Mouse (Mus musculus) heart, postnatal 4 days (tissue): Measurements from ENCODE around the gene Wdr78. TPM values are rescaled to one million over a fixed set of nuclear protein-coding genes. Genes with fewer than 3 reads are reported as not detected.

Experiments
- DNase-seq: peaks from one replicate; pipeline ENCODE4 v3.0.0; 2021
- total RNA-seq, 2 experiments: library from RNA; stranded (reverse); gene quantifications; 2 replicates each; pipeline ENCODE4 v1.2.3; 2021

Gene Wdr78
- total RNA-seq, 2 experiments from 2014 or later = 1.1 to 1.5 TPM

DNA sequence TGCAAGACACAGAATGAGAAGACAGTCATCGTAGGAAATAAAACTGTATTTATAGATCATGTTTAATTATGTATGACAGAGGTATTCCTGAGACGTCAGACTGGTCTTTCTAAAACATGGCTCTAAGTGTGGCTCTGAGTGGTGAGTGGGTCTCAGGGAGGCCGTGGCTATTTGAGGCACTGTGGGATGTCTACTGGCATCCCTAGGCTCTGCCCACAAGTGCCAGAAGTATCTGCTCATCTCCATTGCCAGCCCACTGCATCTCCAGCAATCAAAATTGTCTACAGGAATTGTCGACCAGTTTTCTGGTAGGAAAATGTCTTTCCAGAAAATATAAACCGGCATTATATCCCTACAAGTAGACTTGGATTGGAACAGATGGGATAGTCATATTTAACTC lies 57.4 kb downstream of the Wdr78 start:
- DNase-seq = no peak

DNA sequence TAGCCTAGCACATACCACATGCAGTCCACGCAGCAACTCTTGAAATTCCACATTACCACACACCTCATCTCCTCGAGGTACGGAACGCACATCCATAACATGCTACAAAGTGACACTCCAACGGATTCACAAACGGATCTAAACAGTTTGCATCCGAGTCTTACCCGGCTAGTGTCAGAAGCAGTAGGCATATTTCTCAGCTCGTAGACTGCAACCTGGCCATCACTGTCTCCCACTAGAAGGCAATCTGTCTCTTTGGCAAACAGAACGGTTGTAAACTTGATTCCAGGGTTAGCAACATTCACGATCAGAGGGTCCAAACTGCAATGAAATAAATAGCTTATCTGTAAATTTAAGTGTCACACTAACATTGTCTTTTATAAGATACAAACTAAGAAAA lies 66.3 kb downstream of the Wdr78 start:
- DNase-seq = no peak

DNA sequence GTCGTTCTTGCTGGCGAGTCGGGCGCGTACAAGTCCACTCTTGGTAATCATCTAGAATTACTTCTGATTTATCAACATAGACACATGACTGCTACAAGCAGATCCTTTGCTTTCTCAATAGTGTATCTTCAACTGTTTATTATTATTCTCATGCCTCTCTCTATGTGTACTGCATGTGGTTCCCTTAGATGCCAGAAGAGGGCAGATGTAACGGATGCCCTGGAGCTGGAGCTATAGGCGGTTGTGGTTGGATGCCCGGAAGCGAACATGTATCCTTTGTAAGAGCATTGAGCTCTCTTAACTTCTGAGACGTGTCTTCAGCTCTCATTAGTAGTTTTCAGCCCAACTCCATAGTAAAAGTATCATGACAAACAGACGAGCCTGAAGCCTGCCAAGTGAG lies 71.4 kb downstream of the Wdr78 start:
- no peak for DNase-seq

- DNase-seq = no peak
These were observed 74.5 kb downstream of the Wdr78 start for GRCm38 (mm10) chr4:103039838-103040191.

- DNase-seq = no peak
These were observed 75.1 kb downstream of the Wdr78 start for GRCm38 (mm10) chr4:103039103-103039837.

- no peak for DNase-seq
These were observed 85.9 kb downstream of the Wdr78 start for GRCm38 (mm10) chr4:103028177-103029088.

GRCm38 (mm10) chr4:103027745-103028144 lies 86.6 kb downstream of the Wdr78 start:
- no peak for DNase-seq

GRCm38 (mm10) chr4:103026621-103027020 lies 87.7 kb downstream of the Wdr78 start, which contains the start of gene Insl5:
Gene Insl5 (minus strand): TSS chr4:103026842.
- DNase-seq = no peak

GRCm38 (mm10) chr4:103013490-103013889 lies 100.9 kb downstream of the Wdr78 start:
- no peak for DNase-seq

- DNase-seq = no peak
These were observed 102.5 kb downstream of the Wdr78 start for GRCm38 (mm10) chr4:103011823-103012222.

GRCm38 (mm10) chr4:103010734-103011133 lies 103.6 kb downstream of the Wdr78 start:
- DNase-seq = no peak

DNA sequence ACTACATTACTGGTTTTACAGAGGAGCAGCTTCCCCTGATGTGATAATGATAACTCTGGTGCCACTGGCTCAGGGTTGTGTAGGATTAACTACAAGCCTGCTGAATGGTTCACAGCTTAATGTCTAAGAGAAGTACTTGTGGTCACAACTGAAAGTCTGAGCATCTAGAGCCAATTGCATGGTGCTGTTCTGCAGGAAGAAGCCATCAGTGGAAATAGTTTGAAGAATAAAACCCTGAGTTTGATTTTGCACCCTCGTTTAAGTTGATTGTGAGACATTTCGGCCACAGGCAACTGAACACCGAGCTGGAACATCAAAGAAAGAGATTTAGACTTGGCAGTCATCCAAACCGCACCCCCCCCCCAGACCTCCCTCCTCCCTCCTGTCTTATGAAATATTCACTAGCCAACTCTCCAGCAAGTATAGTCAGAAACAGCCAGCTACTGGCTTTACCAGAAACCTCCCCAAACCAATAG lies 107.4 kb downstream of the Wdr78 start:
- DNase-seq = no peak

DNA sequence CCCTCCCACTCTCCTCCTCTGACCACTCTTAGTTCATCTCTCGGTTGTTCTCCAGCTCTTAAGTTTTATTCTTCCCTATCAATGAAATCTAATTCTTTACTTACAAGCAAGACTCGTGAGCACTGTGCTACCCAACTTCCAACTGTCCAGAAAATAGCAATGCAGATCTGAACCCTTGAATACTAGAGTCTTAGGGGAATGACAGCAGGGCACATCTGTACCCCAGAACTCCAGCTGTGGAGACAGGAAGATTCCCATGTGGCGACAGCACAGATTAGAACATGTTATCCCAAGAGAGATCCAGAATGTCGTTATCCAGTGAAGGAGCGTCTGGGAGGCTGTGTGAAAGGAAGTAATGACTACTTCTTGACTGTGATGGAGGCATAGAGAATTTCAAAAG lies 108.1 kb downstream of the Wdr78 start:
- no peak for DNase-seq

DNA sequence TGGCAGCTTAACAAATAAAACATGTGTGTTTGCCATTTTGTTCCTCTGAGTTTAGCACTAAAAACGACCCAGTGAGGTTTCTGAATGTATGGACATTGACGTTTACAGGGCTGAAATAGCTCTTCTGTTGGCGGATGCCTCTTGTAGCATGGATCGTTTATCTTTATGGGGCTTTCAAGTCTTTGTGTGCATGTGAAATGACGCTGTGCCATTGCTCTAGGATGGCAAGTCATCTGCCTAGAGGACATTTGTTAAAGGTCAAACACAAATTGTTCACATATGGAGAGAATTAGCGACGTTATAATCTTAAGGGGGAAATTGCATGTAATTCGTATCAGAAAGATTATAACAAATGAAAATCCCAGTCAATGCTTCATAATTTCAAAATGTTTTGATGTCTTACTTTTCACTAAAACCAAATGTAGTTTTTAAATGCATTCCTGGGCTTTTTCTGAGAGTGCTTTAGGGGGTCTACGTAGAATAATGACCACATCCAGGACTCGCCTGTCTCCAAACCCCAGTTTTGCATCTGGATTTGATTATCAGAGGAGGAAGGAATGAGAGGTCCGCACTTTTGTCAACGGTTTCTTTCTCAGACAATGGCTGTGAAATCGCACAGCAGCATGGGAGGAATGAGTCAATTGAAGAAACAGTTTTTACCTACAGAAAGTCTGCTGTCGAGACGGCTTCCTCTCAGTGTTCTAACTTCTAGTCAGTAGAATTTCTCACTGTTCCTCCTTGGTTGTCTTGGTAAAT lies 109.0 kb downstream of the Wdr78 start:
- no peak for DNase-seq

- no peak for DNase-seq
These were observed 109.7 kb downstream of the Wdr78 start for GRCm38 (mm10) chr4:103004681-103005080.

DNA sequence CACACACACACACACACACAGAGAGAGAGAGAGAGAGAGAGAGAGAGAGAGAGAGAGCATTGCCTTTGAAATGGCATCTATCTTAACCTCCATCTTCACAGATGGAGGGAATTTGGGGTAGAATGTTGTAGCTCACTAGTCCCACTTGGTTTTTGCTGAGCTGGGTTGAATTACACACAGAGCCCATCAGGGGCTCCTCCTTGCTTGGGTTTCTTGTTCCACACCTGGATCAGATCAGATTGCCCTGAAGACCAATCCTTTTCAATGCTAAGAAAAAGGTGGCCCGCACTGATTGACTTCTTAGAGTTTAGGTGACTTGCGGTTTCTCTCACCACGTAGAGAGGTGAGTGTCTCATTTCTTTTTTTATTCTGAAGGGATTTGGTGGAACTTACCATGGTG lies 122.7 kb downstream of the Wdr78 start:
- no peak for DNase-seq

DNA sequence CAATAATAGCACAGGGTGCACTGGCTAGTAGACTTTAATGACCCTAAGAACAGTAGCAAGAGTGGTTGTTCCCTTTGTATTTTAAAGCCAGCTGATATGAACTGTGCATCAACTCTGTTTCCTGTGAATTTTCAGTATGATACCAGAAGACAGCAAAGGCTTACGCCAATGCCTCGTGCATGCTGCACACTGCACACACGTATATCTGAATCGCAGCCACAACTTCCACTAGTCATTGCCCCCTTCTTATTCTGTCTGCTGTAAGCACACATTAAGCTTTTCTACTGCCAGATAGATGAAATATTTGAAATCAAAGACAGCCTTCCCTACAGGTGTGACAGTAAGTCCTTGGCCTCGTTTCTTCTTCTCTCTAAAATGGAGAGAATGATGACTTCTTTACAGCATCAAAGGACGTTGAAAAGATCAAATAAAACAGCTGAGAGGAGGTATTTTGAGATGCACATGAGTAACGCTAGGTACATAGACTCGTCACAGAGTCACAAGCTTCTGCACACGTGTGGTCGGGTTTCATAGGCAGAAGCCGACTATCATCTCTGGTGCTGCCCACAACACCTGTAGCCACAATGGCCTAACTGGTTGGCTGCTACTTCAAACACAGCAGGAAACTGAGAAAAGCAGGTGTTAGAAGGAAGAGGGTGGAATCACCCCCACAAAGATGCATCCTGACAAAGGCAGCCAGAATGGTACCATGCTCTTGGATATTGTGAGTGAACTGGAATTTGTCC lies 123.6 kb downstream of the Wdr78 start:
- DNase-seq = no peak

- no peak for DNase-seq
These were observed 124.3 kb downstream of the Wdr78 start for GRCm38 (mm10) chr4:102990016-102990415.

- DNase-seq = no peak
These were observed 125.0 kb downstream of the Wdr78 start for GRCm38 (mm10) chr4:102989391-102989790.

DNA sequence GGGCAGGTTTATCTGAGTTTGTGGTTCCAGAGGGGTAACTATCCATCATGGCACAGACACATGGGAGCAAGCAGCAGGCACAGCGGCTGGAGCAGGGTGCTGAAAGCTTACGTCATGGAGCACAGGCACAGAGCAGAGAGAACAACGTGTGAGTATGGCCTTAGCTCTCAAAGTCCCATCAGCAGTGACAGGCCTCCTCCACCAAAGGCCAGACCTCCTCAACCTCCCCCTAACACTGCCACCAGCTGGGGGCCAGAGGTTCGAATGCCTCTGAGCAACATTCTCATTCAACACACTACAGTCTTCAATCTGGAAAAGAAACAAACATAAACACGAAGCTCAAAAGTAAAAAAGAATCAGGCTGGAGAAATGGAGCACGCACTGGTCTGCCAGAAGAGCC lies 125.8 kb downstream of the Wdr78 start:
- no peak for DNase-seq
